Mouse (Mus musculus): ENCODE measurements around the gene Gm9918. TPM values are rescaled to one million over a fixed set of nuclear protein-coding genes. Genes with fewer than 3 reads are reported as not detected.

The Gm9918 gene
- polyA plus RNA-seq, 1 experiment from 2014 or later, result not detected

- peak overlapping the region; percentile 45 for H3K4me2 ChIP-seq
- 0 out of 2 replicates have a peak, but pooled peaks have one; percentile 11 for ATAC-seq (ENCODE audit: low read depth)
These were observed 12.3 kb downstream of the Gm9918 start for GRCm38 (mm10) chr15:102282463-102283292.

GRCm38 (mm10) chr15:102283648-102284047 lies 13.3 kb downstream of the Gm9918 start:
- Histone ChIP-seq H3K9me3 (replicated peaks) (no peaks in the 10 kb centered on the region), H3K27ac (no peak overlapping the region; the same call in none of the 2 replicates), H3K9ac (no peak overlapping the region), H3K36me3 (peaks cover 14% of the 10 kb centered on the region), H3K4me2 (no peak overlapping the region), H3K4me3 (replicated peaks) (no peak overlapping the region), H3K4me1 (replicated peaks) (peaks cover 56% of the 10 kb centered on the region), H3K27me3 (no peaks in the 10 kb centered on the region)
- 21% methylated on average over 3 of the region's 3 CpGs for WGBS (ENCODE audit: insufficient replicate concordance)
- no peak for DNase-seq
- no peak for ATAC-seq (ENCODE audit: low read depth)

More at GRCm38 (mm10) chr15:102282463-102283292, 12.3 kb downstream of the Gm9918 start:
- DNase-seq, result peak; percentile 27
- no peaks in the 10 kb centered on the region for H3K27me3 ChIP-seq
- H3K36me3 ChIP-seq, result peaks cover 14% of the 10 kb centered on the region
- peak overlapping the region; percentile 47 for H3K27ac ChIP-seq
- H3K4me1 ChIP-seq (replicated peaks), result peaks cover 59% of the 10 kb centered on the region
- H3K4me3 ChIP-seq (replicated peaks), result no peak overlapping the region
- H3K9me3 ChIP-seq (replicated peaks), result no peaks in the 10 kb centered on the region
- H3K9ac ChIP-seq, result 0 out of 2 replicates have a peak overlapping the region, but pooled peaks have one; percentile 0
- 31% methylated on average over 8 of the region's 8 CpGs for WGBS (ENCODE audit: insufficient replicate concordance)

GRCm38 (mm10) chr15:102287395-102287794 lies 17.0 kb downstream of the Gm9918 start:
- H3K27ac ChIP-seq, result no peak overlapping the region
- DNase-seq, result peak; percentile 24
- no peaks in the 10 kb centered on the region for H3K36me3 ChIP-seq
- no peaks in the 10 kb centered on the region for H3K27me3 ChIP-seq
- H3K4me1 ChIP-seq (replicated peaks), result peaks cover 24% of the 10 kb centered on the region
- H3K4me3 ChIP-seq (replicated peaks), result no peak overlapping the region
- no peaks in the 10 kb centered on the region for H3K9me3 ChIP-seq (replicated peaks)
- no peak overlapping the region for H3K9ac ChIP-seq
- no peak overlapping the region for H3K4me2 ChIP-seq
- ATAC-seq (ENCODE audit: low read depth), result no peak

- no peaks in the 10 kb centered on the region for H3K9me3 ChIP-seq (replicated peaks)
- peaks cover 32% of the 10 kb centered on the region for H3K36me3 ChIP-seq
- ATAC-seq (ENCODE audit: low read depth) (peak; percentile 97), DNase-seq (peak; percentile 90)
- peak within 1 kb of the TSS; percentile 87 for H3K9ac ChIP-seq
- no peaks in the 10 kb centered on the region for H3K27me3 ChIP-seq
- WGBS (ENCODE audit: insufficient replicate concordance), result 6% methylated on average over 25 of the region's 25 CpGs
- peak within 1 kb of the TSS; percentile 86 for H3K4me3 ChIP-seq (replicated peaks)
- H3K27ac ChIP-seq, result peak within 1 kb of the TSS; percentile 75
- peak within 1 kb of the TSS; percentile 80 for H3K4me2 ChIP-seq
- peaks cover 48% of the 10 kb centered on the region for H3K4me1 ChIP-seq (replicated peaks)
These were observed 25.4 kb downstream of the Gm9918 start, which contains the start of gene Espl1 for GRCm38 (mm10) chr15:102295633-102296367. Gene Espl1, plus strand, starts transcription at chr15:102296266.

GRCm38 (mm10) chr15:102296368-102297006 lies 26.1 kb downstream of the Gm9918 start:
- peaks cover 48% of the 10 kb centered on the region for H3K4me1 ChIP-seq (replicated peaks)
- no peaks in the 10 kb centered on the region for H3K27me3 ChIP-seq
- ATAC-seq (ENCODE audit: low read depth) (peak; percentile 45), DNase-seq (no peak)
- H3K36me3 ChIP-seq, result peaks cover 38% of the 10 kb centered on the region
- H3K9me3 ChIP-seq (replicated peaks), result no peaks in the 10 kb centered on the region
- H3K4me3 ChIP-seq (replicated peaks), result peak overlapping the region; percentile 86
- 3% methylated on average over 24 of the region's 24 CpGs for WGBS (ENCODE audit: insufficient replicate concordance)
- peak overlapping the region; percentile 87 for H3K9ac ChIP-seq
- peak overlapping the region; percentile 75 for H3K27ac ChIP-seq
- H3K4me2 ChIP-seq, result peak overlapping the region; percentile 80

GRCm38 (mm10) chr15:102302542-102302941 lies 32.2 kb downstream of the Gm9918 start:
- WGBS (ENCODE audit: insufficient replicate concordance), result 87% methylated on average over 6 of the region's 6 CpGs
- H3K27me3 ChIP-seq, result no peaks in the 10 kb centered on the region
- peaks cover 21% of the 10 kb centered on the region for H3K4me1 ChIP-seq (replicated peaks)
- no peak overlapping the region for H3K9ac ChIP-seq
- no peak overlapping the region for H3K4me3 ChIP-seq (replicated peaks)
- peaks cover 97% of the 10 kb centered on the region for H3K36me3 ChIP-seq
- DNase-seq (no peak), ATAC-seq (ENCODE audit: low read depth) (no peak)
- no peak overlapping the region for H3K4me2 ChIP-seq
- no peak overlapping the region for H3K27ac ChIP-seq
- no peaks in the 10 kb centered on the region for H3K9me3 ChIP-seq (replicated peaks)

GRCm38 (mm10) chr15:102308717-102309116 lies 38.4 kb downstream of the Gm9918 start:
- no peak overlapping the region for H3K27ac ChIP-seq
- ATAC-seq (ENCODE audit: low read depth), result no peak

GRCm38 (mm10) chr15:102310074-102310845 lies 39.9 kb downstream of the Gm9918 start:
- H3K4me3 ChIP-seq (replicated peaks), result no peak overlapping the region
- DNase-seq, result no peak
- no peak overlapping the region for H3K9ac ChIP-seq
- ATAC-seq (ENCODE audit: low read depth), result no peak
- H3K27me3 ChIP-seq, result no peaks in the 10 kb centered on the region
- no peaks in the 10 kb centered on the region for H3K9me3 ChIP-seq (replicated peaks)
- peaks cover 99% of the 10 kb centered on the region for H3K36me3 ChIP-seq
- H3K4me1 ChIP-seq (replicated peaks), result no peaks in the 10 kb centered on the region
- H3K27ac ChIP-seq, result no peak overlapping the region
- H3K4me2 ChIP-seq, result no peak overlapping the region
- WGBS (ENCODE audit: insufficient replicate concordance), result 85% methylated on average over 10 of the region's 10 CpGs

More at GRCm38 (mm10) chr15:102308717-102309116, 38.4 kb downstream of the Gm9918 start:
- Histone ChIP-seq H3K27me3 (no peaks in the 10 kb centered on the region), H3K36me3 (peaks cover 99% of the 10 kb centered on the region), H3K9ac (no peak overlapping the region), H3K4me2 (no peak overlapping the region), H3K4me1 (replicated peaks) (no peaks in the 10 kb centered on the region), H3K9me3 (replicated peaks) (no peaks in the 10 kb centered on the region), H3K4me3 (replicated peaks) (no peak overlapping the region)
- 83% methylated on average over 9 of the region's 9 CpGs for WGBS (ENCODE audit: insufficient replicate concordance)
- DNase-seq, result no peak

GRCm38 (mm10) chr15:102311489-102311888 lies 41.1 kb downstream of the Gm9918 start:
- peaks cover 99% of the 10 kb centered on the region for H3K36me3 ChIP-seq

GRCm38 (mm10) chr15:102315292-102315691 lies 44.9 kb downstream of the Gm9918 start:
- peaks cover 97% of the 10 kb centered on the region for H3K36me3 ChIP-seq
- H3K9ac ChIP-seq, result no peak overlapping the region
- WGBS (ENCODE audit: insufficient replicate concordance), result 91% methylated on average over 8 of the region's 8 CpGs
- no peak overlapping the region for H3K27ac ChIP-seq
- H3K4me2 ChIP-seq, result no peak overlapping the region
- ATAC-seq (ENCODE audit: low read depth) (no peak), DNase-seq (no peak)
- no peak overlapping the region for H3K4me3 ChIP-seq (replicated peaks)
- no peaks in the 10 kb centered on the region for H3K4me1 ChIP-seq (replicated peaks)
- H3K9me3 ChIP-seq (replicated peaks), result no peaks in the 10 kb centered on the region
- no peaks in the 10 kb centered on the region for H3K27me3 ChIP-seq

More at GRCm38 (mm10) chr15:102311489-102311888, 41.1 kb downstream of the Gm9918 start:
- H3K27me3 ChIP-seq, result no peaks in the 10 kb centered on the region
- DNase-seq (no peak), ATAC-seq (ENCODE audit: low read depth) (no peak)
- no peaks in the 10 kb centered on the region for H3K4me1 ChIP-seq (replicated peaks)
- H3K9ac ChIP-seq, result no peak overlapping the region
- H3K27ac ChIP-seq, result no peak overlapping the region
- no peaks in the 10 kb centered on the region for H3K9me3 ChIP-seq (replicated peaks)
- no peak overlapping the region for H3K4me2 ChIP-seq
- no peak overlapping the region for H3K4me3 ChIP-seq (replicated peaks)

Data from liver, embryonic 13.5 days (tissue).